In genomic region chr8:70756476-70757040, GRCm38 (mm10) we compare ENCODE assay signal across 13 mouse cellular contexts. TPM values are rescaled to one million over a fixed set of nuclear protein-coding genes. Genes with fewer than 3 reads are reported as not detected.
A peak's percentile ranks its signal among the peaks of the same experiment; 100 is the strongest.
DNase-seq lines count a peak whose midpoint lies in the region; ATAC-seq lines count a peak whose summit lies in the region.
"Had no signal": no experiment of that assay in that cellular context is flagged by ENCODE, and none has a peak within 500 bp of the region (broad histone marks: within the 10 kb centered on the region; RNA-seq: fewer than 3 reads in every experiment).

No protein-coding gene starts in this region.

- DNase-seq in forebrain, embryonic 11.5 days (ENCODE audit: low spot score): peak; percentile 49
- peak; percentile 6 for DNase-seq in kidney, postnatal 10 days
- peak; percentile 1 to 3 for DNase-seq in right cerebral cortex, adult 2 months (ENCODE audit: low spot score in 2 of 2)
- DNase-seq in right cerebral cortex, postnatal 4 days: no peak
- no peak for DNase-seq in urinary bladder, postnatal 4 days (ENCODE audit: low spot score in 2 of 2)

- H3K9me3 ChIP-seq in forebrain, embryonic 11.5 days (ENCODE audit: control insufficient read depth, low read length): no peaks in the 10 kb centered on the region
- H3K9me3 ChIP-seq in forebrain, embryonic 12.5 days: no peaks in the 10 kb centered on the region
- H3K9me3 ChIP-seq in kidney, embryonic 15.5 days (replicated peaks): no peaks in the 10 kb centered on the region
- H3K9me3 ChIP-seq in neural tube, embryonic 15.5 days (replicated peaks): no peaks in the 10 kb centered on the region
- H3K9me3 ChIP-seq: embryonic facial prominence, embryonic 15.5 days; limb, embryonic 13.5 days; midbrain, embryonic 10.5 days had no signal

- ATAC-seq in forebrain, embryonic 11.5 days (replicated peaks; ENCODE audit: low FRiP score): no peak
- ATAC-seq in forebrain, embryonic 12.5 days (ENCODE audit: low FRiP score): no peak
- ATAC-seq in kidney, embryonic 15.5 days (replicated peaks; ENCODE audit: low FRiP score): no peak
- ATAC-seq in neural tube, embryonic 15.5 days (ENCODE audit: low FRiP score): no peak
- ATAC-seq: Patski had no signal

- peaks cover 6% of the 10 kb centered on the region; the same call in 1 of the 2 replicates for H3K4me1 ChIP-seq in forebrain, embryonic 11.5 days (replicated peaks; ENCODE audit: control insufficient read depth, insufficient read depth, low read length)
- H3K4me1 ChIP-seq in forebrain, embryonic 12.5 days: peaks cover 44% of the 10 kb centered on the region
- H3K4me1 ChIP-seq in kidney, embryonic 15.5 days: peaks cover 79% of the 10 kb centered on the region
- peaks cover 65% of the 10 kb centered on the region for H3K4me1 ChIP-seq in neural tube, embryonic 15.5 days

- H3K27ac ChIP-seq in forebrain, embryonic 11.5 days (ENCODE audit: low read depth, low read length): no peak overlapping the region
- H3K27ac ChIP-seq in forebrain, embryonic 12.5 days: no peak overlapping the region
- no peak overlapping the region for H3K27ac ChIP-seq in kidney, embryonic 15.5 days
- no peak overlapping the region for H3K27ac ChIP-seq in neural tube, embryonic 15.5 days (replicated peaks)
- H3K27ac ChIP-seq: embryonic facial prominence, embryonic 15.5 days; limb, embryonic 13.5 days; midbrain, embryonic 10.5 days had no signal

- no peak overlapping the region for H3K4me3 ChIP-seq in forebrain, embryonic 11.5 days (ENCODE audit: low read depth, low read length)
- H3K4me3 ChIP-seq in forebrain, embryonic 12.5 days (replicated peaks): no peak overlapping the region
- no peak overlapping the region for H3K4me3 ChIP-seq in kidney, embryonic 15.5 days (replicated peaks)
- peak overlapping the region; percentile 69; the same call in 1 of the 2 replicates for H3K4me3 ChIP-seq in neural tube, embryonic 15.5 days (replicated peaks)

- WGBS in forebrain, embryonic 11.5 days: 91% methylated on average over 6 of the region's 6 CpGs
- 92% methylated on average over 6 of the region's 6 CpGs for WGBS in forebrain, embryonic 12.5 days
- WGBS in kidney, embryonic 15.5 days: 93% methylated on average over 6 of the region's 6 CpGs
- WGBS in neural tube, embryonic 15.5 days: 93% methylated on average over 6 of the region's 6 CpGs

- no peaks in the 10 kb centered on the region for H3K36me3 ChIP-seq in forebrain, embryonic 11.5 days (ENCODE audit: control insufficient read depth, insufficient read depth, low read length)
- peaks cover 25% of the 10 kb centered on the region for H3K36me3 ChIP-seq in forebrain, embryonic 12.5 days (replicated peaks)
- H3K36me3 ChIP-seq in kidney, embryonic 15.5 days: peaks cover 32% of the 10 kb centered on the region
- H3K36me3 ChIP-seq in neural tube, embryonic 15.5 days: peaks cover 32% of the 10 kb centered on the region

- H3K27me3 ChIP-seq in forebrain, embryonic 11.5 days (ENCODE audit: control insufficient read depth, insufficient read depth, low read length): no peaks in the 10 kb centered on the region
- no peaks in the 10 kb centered on the region for H3K27me3 ChIP-seq in forebrain, embryonic 12.5 days
- H3K27me3 ChIP-seq in kidney, embryonic 15.5 days: no peaks in the 10 kb centered on the region
- H3K27me3 ChIP-seq in neural tube, embryonic 15.5 days (replicated peaks): no peaks in the 10 kb centered on the region
- H3K27me3 ChIP-seq: embryonic facial prominence, embryonic 15.5 days; limb, embryonic 13.5 days; Patski had no signal

- no peak overlapping the region for H3K9ac ChIP-seq in forebrain, embryonic 11.5 days (ENCODE audit: low read length)
- H3K9ac ChIP-seq in forebrain, embryonic 12.5 days: no peak overlapping the region
- no peak overlapping the region for H3K9ac ChIP-seq in kidney, embryonic 15.5 days
- H3K9ac ChIP-seq in neural tube, embryonic 15.5 days (replicated peaks): no peak overlapping the region
- H3K9ac ChIP-seq: embryonic facial prominence, embryonic 15.5 days had no signal

- H3K4me2 ChIP-seq in forebrain, embryonic 11.5 days (ENCODE audit: low read depth, low read length, severe bottlenecking): no peak overlapping the region
- H3K4me2 ChIP-seq in forebrain, embryonic 12.5 days: no peak overlapping the region
- no peak overlapping the region for H3K4me2 ChIP-seq in kidney, embryonic 15.5 days
- H3K4me2 ChIP-seq in neural tube, embryonic 15.5 days: no peak overlapping the region
- H3K4me2 ChIP-seq: heart, embryonic 11.5 days had no signal

RNA-seq across cellular contexts. Expression of gene Rab3a, which starts 2.1 kb away (rescaled TPM):
- polyA plus RNA-seq in forebrain, embryonic 11.5 days (2014; fragmentation: Nextera tagmentation; extraction: Ambion mirVana): 42.7 and 49.7 TPM in 2 replicates
- polyA plus RNA-seq in forebrain, embryonic 12.5 days (2016; fragmentation: Nextera tagmentation; extraction: Ambion mirVana): 87.8 and 95.4 TPM in 2 replicates
- 15.5 and 18.6 TPM in 2 replicates for polyA plus RNA-seq in kidney, embryonic 15.5 days (2015; fragmentation: Nextera tagmentation; extraction: Ambion mirVana)
- 536 and 627 TPM in 2 replicates for polyA plus RNA-seq in neural tube, embryonic 15.5 days (2015; fragmentation: Nextera tagmentation; extraction: Ambion mirVana)

RNA-seq across cellular contexts. Expression of gene Mpv17l2, which starts 4.2 kb away (rescaled TPM):
- polyA plus RNA-seq in forebrain, embryonic 11.5 days (2014; fragmentation: Nextera tagmentation; extraction: Ambion mirVana): 31.0 and 34.1 TPM in 2 replicates
- 33.2 and 34.5 TPM in 2 replicates for polyA plus RNA-seq in forebrain, embryonic 12.5 days (2016; fragmentation: Nextera tagmentation; extraction: Ambion mirVana)
- 46.1 and 48.1 TPM in 2 replicates for polyA plus RNA-seq in kidney, embryonic 15.5 days (2015; fragmentation: Nextera tagmentation; extraction: Ambion mirVana)
- 40.5 and 43.5 TPM in 2 replicates for polyA plus RNA-seq in neural tube, embryonic 15.5 days (2015; fragmentation: Nextera tagmentation; extraction: Ambion mirVana)

RNA-seq across cellular contexts. Expression of gene Pik3r2, which starts 20.0 kb away (rescaled TPM):
- 58.9 and 61.6 TPM in 2 replicates for polyA plus RNA-seq in forebrain, embryonic 11.5 days (2014; fragmentation: Nextera tagmentation; extraction: Ambion mirVana)
- polyA plus RNA-seq in forebrain, embryonic 12.5 days (2016; fragmentation: Nextera tagmentation; extraction: Ambion mirVana): 72.7 and 79.1 TPM in 2 replicates
- polyA plus RNA-seq in kidney, embryonic 15.5 days (2015; fragmentation: Nextera tagmentation; extraction: Ambion mirVana): 58.0 and 66.9 TPM in 2 replicates
- 97.5 and 102 TPM in 2 replicates for polyA plus RNA-seq in neural tube, embryonic 15.5 days (2015; fragmentation: Nextera tagmentation; extraction: Ambion mirVana)

RNA-seq across cellular contexts. Expression of gene Pde4c, which starts 33.0 kb away (rescaled TPM):
- 0.13 and 0.37 TPM in 2 replicates for polyA plus RNA-seq in forebrain, embryonic 11.5 days (2014; fragmentation: Nextera tagmentation; extraction: Ambion mirVana)
- polyA plus RNA-seq in forebrain, embryonic 12.5 days (2016; fragmentation: Nextera tagmentation; extraction: Ambion mirVana): 0.14 and 0.17 TPM in 2 replicates
- polyA plus RNA-seq in kidney, embryonic 15.5 days (2015; fragmentation: Nextera tagmentation; extraction: Ambion mirVana): 7.6 and 9.4 TPM in 2 replicates
- 0.17 and 0.40 TPM in 2 replicates for polyA plus RNA-seq in neural tube, embryonic 15.5 days (2015; fragmentation: Nextera tagmentation; extraction: Ambion mirVana)
- polyA plus RNA-seq: heart, embryonic 11.5 days had no signal

RNA-seq across cellular contexts. Expression of gene Gm3336, which starts 38.2 kb away (rescaled TPM):
- polyA plus RNA-seq in forebrain, embryonic 11.5 days (2014; fragmentation: Nextera tagmentation; extraction: Ambion mirVana): not detected in 2 replicates
- not detected in 2 replicates for polyA plus RNA-seq in forebrain, embryonic 12.5 days (2016; fragmentation: Nextera tagmentation; extraction: Ambion mirVana)
- 0.55 and 0.83 TPM in 2 replicates for polyA plus RNA-seq in kidney, embryonic 15.5 days (2015; fragmentation: Nextera tagmentation; extraction: Ambion mirVana)
- polyA plus RNA-seq in neural tube, embryonic 15.5 days (2015; fragmentation: Nextera tagmentation; extraction: Ambion mirVana): not detected in 2 replicates
- polyA plus RNA-seq: embryonic facial prominence, embryonic 15.5 days; heart, embryonic 11.5 days; limb, embryonic 13.5 days; midbrain, embryonic 10.5 days had no signal

Comparison
In these comparisons a context has a peak if more than half of its experiments do, and no peak if none do; other contexts are left out.
1. DNase-seq: peak in forebrain, embryonic 11.5 days (single experiment), kidney, postnatal 10 days (single experiment) and right cerebral cortex, adult 2 months (2 of 2); none in right cerebral cortex, postnatal 4 days (single experiment) and urinary bladder, postnatal 4 days (0 of 2).